Mouse (Mus musculus) forebrain, embryonic 16.5 days (tissue): ENCODE results near the gene Maea. TPM values are rescaled to one million over a fixed set of nuclear protein-coding genes. Genes with fewer than 3 reads are reported as not detected.
"Not testable (repeated sequence)": the region's sequence is repeated elsewhere in the genome, so short reads cannot be mapped to it uniquely, and the experiment has no call there.

Experiments used
- ATAC-seq: fragments of 200-750 bp; cut with Nextera tagmentation; 2 replicates; pipeline ENCODE4 v1.8.0; 2017; ENCODE audit warnings: mild to moderate bottlenecking, moderate library complexity
- H3K27ac ChIP-seq: fragments of 300-500 bp; sonication (generic); 2 replicates; pipeline ENCODE4 v1.5.1; 2014; ENCODE audit warnings: low read length, control low read depth
- H3K27me3 ChIP-seq: fragments of 300-500 bp; sonication (generic); replicated peaks from 2 replicates; pipeline ENCODE4 v1.6.1; 2014; ENCODE audit warnings: low read length; ENCODE audit not compliant: control insufficient read depth, insufficient read depth
- H3K36me3 ChIP-seq: fragments of 300-500 bp; sonication (generic); 2 replicates; pipeline ENCODE4 v1.6.1; 2014; ENCODE audit not compliant: control insufficient read depth, insufficient read depth
- H3K4me1 ChIP-seq: fragments of 300-500 bp; sonication (generic); replicated peaks from 2 replicates; pipeline ENCODE4 v1.6.1; 2014; ENCODE audit warnings: low read length; ENCODE audit not compliant: control insufficient read depth, insufficient read depth
- H3K4me2 ChIP-seq: fragments of 300-500 bp; sonication (generic); 2 replicates; pipeline ENCODE4 v1.6.1; 2014; ENCODE audit warnings: mild to moderate bottlenecking, low read length, control low read depth
- H3K4me3 ChIP-seq: fragments of 300-500 bp; sonication (generic); replicated peaks from 2 replicates; pipeline ENCODE4 v1.5.1; 2014; ENCODE audit warnings: mild to moderate bottlenecking, low read length, control low read depth
- H3K9ac ChIP-seq: fragments of 300-500 bp; sonication (generic); replicated peaks from 2 replicates; pipeline ENCODE4 v1.6.1; 2014; ENCODE audit warnings: low read depth, low read length, control low read depth
- H3K9me3 ChIP-seq: fragments of 300-500 bp; sonication (generic); 2 replicates; pipeline ENCODE4 v1.6.1; 2016; ENCODE audit warnings: low read length; ENCODE audit not compliant: control insufficient read depth
- WGBS: fragments of 180-500 bp; shearing (Covaris S2); extraction: QIAGEN DNeasy Blood & Tissue Kit; methylation state at CpG from one replicate; pipeline ENCODE4 v1.1.7; 2014; 5-methylcytosine and 5-hydroxymethylcytosine counted together
- polyA plus RNA-seq: library from polyadenylated mRNA; unstranded; fragments of >200 nt; fragmentation: Nextera tagmentation; extraction: Ambion mirVana; gene quantifications from 2 replicates; pipeline ENCODE4 v1.2.1, GENCODE M21; 2015

The Maea gene
- polyA plus RNA-seq, 1 experiment from 2014 or later: 106 TPM

GRCm38 (mm10) chr5:33335977-33336360 is 660 bp downstream of the Maea start:
- peak overlapping the region; percentile 95 for H3K9ac ChIP-seq
- H3K4me2 ChIP-seq: peak overlapping the region; percentile 92
- peak overlapping the region; percentile 67 for H3K27ac ChIP-seq
- ATAC-seq: no peak
- H3K4me1 ChIP-seq: peaks cover 21% of the 10 kb centered on the region
- no peaks in the 10 kb centered on the region for H3K9me3 ChIP-seq
- H3K4me3 ChIP-seq: peak overlapping the region; percentile 98
- H3K36me3 ChIP-seq: no peaks in the 10 kb centered on the region
- no peaks in the 10 kb centered on the region for H3K27me3 ChIP-seq
- WGBS: under 1% methylated on average over 30 of the region's 31 CpGs

- no peak for ATAC-seq
- no peaks in the 10 kb centered on the region for H3K27me3 ChIP-seq
- no peak overlapping the region for H3K9ac ChIP-seq
- H3K4me3 ChIP-seq: no peak overlapping the region
- peaks cover 21% of the 10 kb centered on the region for H3K4me1 ChIP-seq
- WGBS: 84% methylated on average over 8 of the region's 8 CpGs
- H3K9me3 ChIP-seq: no peaks in the 10 kb centered on the region
- H3K4me2 ChIP-seq: peak overlapping the region; percentile 92; the same call in 1 of the 2 replicates
- no peaks in the 10 kb centered on the region for H3K36me3 ChIP-seq
- H3K27ac ChIP-seq: no peak overlapping the region
These were observed 1.9 kb downstream of the Maea start for GRCm38 (mm10) chr5:33337206-33337605.

- H3K36me3 ChIP-seq: peaks cover 4% of the 10 kb centered on the region; the same call in 1 of the 2 replicates
- no peak for ATAC-seq
- H3K9ac ChIP-seq: no peak overlapping the region
- no peak overlapping the region for H3K4me3 ChIP-seq
- no peak overlapping the region for H3K27ac ChIP-seq
- H3K27me3 ChIP-seq: no peaks in the 10 kb centered on the region
- H3K4me1 ChIP-seq: peaks cover 15% of the 10 kb centered on the region
- H3K9me3 ChIP-seq: no peaks in the 10 kb centered on the region
- no peak overlapping the region for H3K4me2 ChIP-seq
- 95% methylated on average over 6 of the region's 6 CpGs for WGBS
These were observed 5.9 kb downstream of the Maea start for GRCm38 (mm10) chr5:33341165-33341564.

- not testable (repeated sequence) for H3K4me2 ChIP-seq, H3K9ac ChIP-seq, H3K27me3 ChIP-seq, ATAC-seq, H3K9me3 ChIP-seq, H3K27ac ChIP-seq, H3K4me1 ChIP-seq, H3K36me3 ChIP-seq, H3K4me3 ChIP-seq
- WGBS: 66% methylated on average over 3 of the region's 3 CpGs
These were observed 6.9 kb downstream of the Maea start for GRCm38 (mm10) chr5:33342248-33342647.

- Histone ChIP-seq H3K36me3 (peaks cover 4% of the 10 kb centered on the region; the same call in 1 of the 2 replicates), H3K4me2 (no peak overlapping the region), H3K9ac (no peak overlapping the region), H3K9me3 (no peaks in the 10 kb centered on the region), H3K27ac (no peak overlapping the region), H3K4me3 (no peak overlapping the region), H3K4me1 (no peaks in the 10 kb centered on the region), H3K27me3 (no peaks in the 10 kb centered on the region)
- ATAC-seq: no peak
These were observed 7.5 kb downstream of the Maea start for GRCm38 (mm10) chr5:33342821-33343220.

- Histone ChIP-seq H3K4me2 (no peak overlapping the region), H3K27me3 (no peaks in the 10 kb centered on the region), H3K27ac (no peak overlapping the region), H3K36me3 (peaks cover 4% of the 10 kb centered on the region; the same call in 1 of the 2 replicates), H3K9ac (no peak overlapping the region), H3K9me3 (no peaks in the 10 kb centered on the region), H3K4me3 (no peak overlapping the region), H3K4me1 (no peaks in the 10 kb centered on the region)
- no peak for ATAC-seq
These were observed 8.3 kb downstream of the Maea start for GRCm38 (mm10) chr5:33343571-33343970.

- WGBS: over 99% methylated on average over 3 of the region's 3 CpGs
- no peaks in the 10 kb centered on the region for H3K9me3 ChIP-seq
- no peak for ATAC-seq
- H3K4me3 ChIP-seq: no peak overlapping the region
- no peaks in the 10 kb centered on the region for H3K4me1 ChIP-seq
- H3K36me3 ChIP-seq: peaks cover 4% of the 10 kb centered on the region; the same call in 1 of the 2 replicates
- no peak overlapping the region for H3K4me2 ChIP-seq
- no peak overlapping the region for H3K9ac ChIP-seq
- H3K27me3 ChIP-seq: no peaks in the 10 kb centered on the region
- H3K27ac ChIP-seq: no peak overlapping the region
These were observed 8.8 kb downstream of the Maea start for GRCm38 (mm10) chr5:33344070-33344469.

- H3K9me3 ChIP-seq: no peaks in the 10 kb centered on the region
- 66% methylated on average over 3 of the region's 3 CpGs for WGBS
- no peak overlapping the region for H3K4me3 ChIP-seq
- H3K9ac ChIP-seq: no peak overlapping the region
- no peak for ATAC-seq
- H3K4me2 ChIP-seq: no peak overlapping the region
- H3K36me3 ChIP-seq: peaks cover 4% of the 10 kb centered on the region; the same call in 1 of the 2 replicates
- H3K27ac ChIP-seq: no peak overlapping the region
- H3K27me3 ChIP-seq: no peaks in the 10 kb centered on the region
- H3K4me1 ChIP-seq: no peaks in the 10 kb centered on the region
These were observed 12.3 kb downstream of the Maea start for GRCm38 (mm10) chr5:33347620-33348019.

- H3K4me2 ChIP-seq: no peak overlapping the region
- WGBS: 97% methylated on average over 5 of the region's 5 CpGs
These were observed 13.9 kb downstream of the Maea start for GRCm38 (mm10) chr5:33349205-33349604.

GRCm38 (mm10) chr5:33349706-33350105 is 14.4 kb downstream of the Maea start:
- Histone ChIP-seq H3K4me2 (no peak overlapping the region), H3K4me1 (no peaks in the 10 kb centered on the region), H3K9ac (no peak overlapping the region), H3K36me3 (peaks cover 3% of the 10 kb centered on the region; the same call in 1 of the 2 replicates), H3K9me3 (no peaks in the 10 kb centered on the region), H3K27me3 (no peaks in the 10 kb centered on the region), H3K27ac (no peak overlapping the region), H3K4me3 (no peak overlapping the region)
- ATAC-seq: no peak
- 75% methylated on average over 4 of the region's 4 CpGs for WGBS

More at GRCm38 (mm10) chr5:33349205-33349604, 13.9 kb downstream of the Maea start:
- no peaks in the 10 kb centered on the region for H3K4me1 ChIP-seq
- H3K27ac ChIP-seq: no peak overlapping the region
- H3K36me3 ChIP-seq: peaks cover 4% of the 10 kb centered on the region; the same call in 1 of the 2 replicates
- H3K9ac ChIP-seq: no peak overlapping the region
- no peaks in the 10 kb centered on the region for H3K9me3 ChIP-seq
- no peak for ATAC-seq
- H3K4me3 ChIP-seq: no peak overlapping the region
- no peaks in the 10 kb centered on the region for H3K27me3 ChIP-seq
